Mouse (Mus musculus): ENCODE data around the gene Epdr1. TPM values are rescaled to one million over a fixed set of nuclear protein-coding genes. Genes with fewer than 3 reads are reported as not detected.

Gene Epdr1
- total RNA-seq (2023): 0.62 TPM

GRCm38 (mm10) chr13:19619216-19619927, at the start of gene Epdr1:
Gene Epdr1 (minus strand): TSS chr13:19619927.

GRCm38 (mm10) chr13:19622573-19623227, 3.0 kb upstream of the Epdr1 start, which contains the start of gene Sfrp4:
Gene Sfrp4 (plus strand): TSS chr13:19623104.

Other genes with a start within 250 kb of the Epdr1 start
- gene Stard3nl, start 224.1 kb downstream of the Epdr1 start, total RNA-seq (2023): 14.0 TPM
- not detected for gene Sfrp4, start 3.2 kb upstream of the Epdr1 start, total RNA-seq (2023)
- gene Nme8, start 77.9 kb upstream of the Epdr1 start, total RNA-seq (2023): not detected
- gene Gpr141, start 204.3 kb upstream of the Epdr1 start, total RNA-seq (2023): 0.26 TPM